Mouse (Mus musculus): ENCODE data around the gene Pik3r5.

- TF ChIP-seq CTCF (conservative IDR thresholded peaks at IDR 0.05; ENCODE audit: low read length) (no peak), NANOG (IDR thresholded peaks at IDR 0.05; ENCODE audit: borderline replicate concordance, low read length) (peak; percentile 95), POU5F1 (IDR thresholded peaks at IDR 0.05; ENCODE audit: borderline replicate concordance, low read length) (no peak)
These were observed 31.1 kb upstream of the Pik3r5 start, which contains the start of gene Ntn1 for GRCm38 (mm10) chr11:68400727-68401219.
